Mouse (Mus musculus): ENCODE results near the gene Sipa1l3. TPM values are rescaled to one million over a fixed set of nuclear protein-coding genes. Genes with fewer than 3 reads are reported as not detected.

The Sipa1l3 gene
- total RNA-seq, 2 experiments from 2014 or later: 122 to 125 TPM

DNA sequence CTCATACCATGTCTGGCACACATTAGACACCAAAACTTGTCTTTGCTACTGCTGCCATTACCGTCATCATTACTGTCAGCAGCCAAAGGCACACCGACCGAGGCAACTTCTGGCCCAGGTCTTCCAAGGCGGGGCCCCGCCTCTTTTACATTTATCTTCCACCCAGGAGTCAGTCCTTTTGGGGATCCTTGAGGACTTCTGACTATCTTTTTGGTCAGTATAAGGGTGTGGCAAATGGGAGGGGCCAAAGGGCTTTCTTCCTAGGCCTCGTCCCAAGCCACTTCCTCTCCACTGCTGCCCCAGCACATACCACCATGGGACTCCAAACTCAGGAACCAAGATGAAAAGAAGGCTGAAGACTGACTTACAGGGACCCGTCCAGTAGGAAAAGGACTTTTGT lies 9.9 kb downstream of the Sipa1l3 start:
- DNase-seq (ENCODE audit: low spot score in 2 of 2): no peak

DNA sequence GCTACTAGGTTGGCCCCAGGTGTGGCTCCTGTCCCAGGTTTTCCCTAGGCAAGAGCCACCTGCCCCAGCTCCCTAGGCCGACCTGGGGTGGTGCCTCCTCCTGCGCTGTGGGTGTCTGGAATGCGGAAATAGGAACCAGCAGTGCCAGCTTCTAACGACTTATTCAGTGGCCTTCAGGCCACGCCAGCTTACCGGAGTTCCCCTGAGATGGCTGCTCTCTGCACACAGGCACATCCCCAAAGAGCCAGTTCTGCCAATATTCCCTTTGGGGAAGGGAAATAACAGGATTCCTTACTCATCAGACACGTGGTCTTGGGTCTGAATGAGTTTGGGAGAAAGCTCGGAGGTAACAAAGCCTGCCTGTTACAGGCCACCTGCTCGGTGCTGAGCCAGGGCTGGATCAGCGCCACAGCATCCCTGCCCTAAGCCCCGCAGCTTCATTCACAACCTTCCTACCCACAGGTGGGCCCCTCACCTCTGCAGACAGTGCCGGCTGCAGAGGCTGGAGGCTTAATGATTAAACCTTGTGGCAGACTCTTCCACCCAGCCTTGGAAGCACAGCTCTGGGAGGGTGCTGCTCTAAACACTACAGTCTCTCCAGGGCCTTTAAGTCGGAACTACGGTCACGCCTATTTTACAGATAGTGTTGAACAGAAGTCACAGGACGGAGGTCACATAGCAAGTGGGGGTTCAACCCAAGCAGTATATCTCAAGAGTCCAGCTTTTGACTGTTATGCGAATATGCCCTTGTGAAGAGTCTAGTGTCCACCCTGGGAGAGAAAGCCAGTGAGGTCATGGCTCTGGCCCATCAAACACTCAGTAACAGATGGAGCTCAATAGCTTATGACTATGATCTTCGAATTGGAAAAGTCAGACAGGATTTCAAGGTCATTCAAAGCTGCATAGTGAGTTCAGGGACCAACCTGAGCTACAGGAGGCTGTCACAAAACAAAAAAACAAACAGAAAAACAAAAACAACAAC lies 12.8 kb downstream of the Sipa1l3 start:
- DNase-seq (ENCODE audit: low spot score in 2 of 2): no peak

GRCm38 (mm10) chr7:29504683-29505290 lies 13.7 kb downstream of the Sipa1l3 start:
- no peak for DNase-seq (ENCODE audit: low spot score in 2 of 2)

GRCm38 (mm10) chr7:29503616-29504015 lies 14.8 kb downstream of the Sipa1l3 start:
- DNase-seq (ENCODE audit: low spot score in 2 of 2): no peak

DNA sequence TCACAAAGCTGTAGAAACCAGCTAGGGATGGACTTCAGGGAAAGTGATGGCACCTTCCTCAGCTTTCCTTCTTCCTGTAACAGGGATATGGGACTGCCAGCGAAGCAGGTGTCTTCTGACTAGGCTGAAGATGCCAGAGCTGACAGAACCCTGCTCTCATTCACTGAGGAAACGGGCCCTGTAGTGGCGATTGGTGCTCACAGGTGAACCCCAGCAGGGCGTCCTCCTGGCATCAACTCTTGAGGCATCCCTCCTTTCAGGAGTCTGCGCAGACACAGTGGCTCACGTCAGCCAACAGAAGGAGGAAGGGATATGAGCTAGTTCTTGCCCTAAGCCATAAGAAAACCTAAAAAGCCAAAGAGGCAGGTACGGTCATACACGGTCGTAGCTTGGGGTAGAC lies 17.2 kb downstream of the Sipa1l3 start:
- no peak for DNase-seq (ENCODE audit: low spot score in 2 of 2)

- DNase-seq (ENCODE audit: low spot score in 2 of 2): no peak
Measured at GRCm38 (mm10) chr7:29499071-29499470, 19.4 kb downstream of the Sipa1l3 start.

GRCm38 (mm10) chr7:29496953-29497590 lies 21.4 kb downstream of the Sipa1l3 start:
- no peak for DNase-seq (ENCODE audit: low spot score in 2 of 2)

DNA sequence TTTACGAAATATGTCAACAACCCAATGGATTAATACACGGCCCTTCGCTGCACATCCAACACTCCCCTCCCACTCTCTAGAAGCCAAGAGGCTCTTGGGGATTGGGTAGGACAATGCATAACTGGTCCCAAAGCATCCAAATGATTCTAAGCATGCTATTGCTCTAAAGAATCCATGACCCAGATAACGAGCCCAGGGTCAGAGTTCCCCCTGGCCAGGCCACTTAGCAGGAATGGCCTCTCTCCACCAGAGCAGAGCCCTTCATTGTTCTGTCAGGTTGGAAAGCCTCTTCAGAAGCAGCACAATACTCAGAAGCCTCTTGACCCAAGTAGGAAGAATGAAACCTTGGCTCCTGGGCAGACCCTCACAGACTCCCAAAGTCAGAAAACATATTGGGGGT lies 22.1 kb downstream of the Sipa1l3 start:
- DNase-seq (ENCODE audit: low spot score in 2 of 2): no peak

GRCm38 (mm10) chr7:29495880-29496279 lies 22.6 kb downstream of the Sipa1l3 start:
- no peak for DNase-seq (ENCODE audit: low spot score in 2 of 2)

DNA sequence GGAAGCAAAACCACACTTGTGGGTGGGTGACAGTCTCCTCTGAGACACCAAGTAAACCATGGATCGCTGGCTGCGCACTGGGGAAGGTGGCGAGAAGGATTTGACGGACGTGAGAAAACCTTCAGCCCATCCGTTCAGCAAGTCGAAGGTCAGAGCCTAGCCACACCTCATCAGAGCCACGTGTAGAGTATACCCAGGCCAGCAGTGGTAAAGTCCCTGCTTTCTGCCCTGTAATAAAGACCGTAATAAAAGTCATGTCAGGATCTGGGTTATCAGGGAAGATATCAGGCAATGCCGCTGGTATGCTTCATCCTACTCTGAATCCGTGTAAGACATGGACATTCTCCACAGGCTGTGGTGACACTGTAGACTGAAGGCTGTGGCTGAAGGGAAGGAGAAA lies 23.6 kb downstream of the Sipa1l3 start:
- no peak for DNase-seq (ENCODE audit: low spot score in 2 of 2)

- no peak for DNase-seq (ENCODE audit: low spot score in 2 of 2)
Measured at GRCm38 (mm10) chr7:29494015-29494414, 24.4 kb downstream of the Sipa1l3 start.

DNA sequence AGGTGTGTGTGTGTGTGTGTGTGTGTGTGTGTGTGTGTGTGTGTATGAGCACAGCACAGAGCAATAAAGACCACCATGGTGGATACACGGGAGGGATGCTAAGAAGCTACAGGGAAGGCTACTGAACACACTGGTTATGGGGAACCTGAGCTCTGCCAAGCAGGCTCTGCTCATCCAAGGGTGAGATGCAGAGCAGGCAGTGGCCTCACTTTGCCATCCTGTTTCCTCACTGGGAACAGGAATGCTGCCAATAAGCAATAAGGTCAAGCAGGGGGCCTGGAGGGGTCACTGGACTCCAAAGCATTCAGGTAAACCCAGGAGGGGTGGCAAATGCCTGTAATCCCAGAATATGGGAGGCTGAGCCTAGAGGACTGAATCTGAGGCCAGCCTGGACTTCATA lies 25.4 kb downstream of the Sipa1l3 start:
- no peak for DNase-seq (ENCODE audit: low spot score in 2 of 2)

- no peak for DNase-seq (ENCODE audit: low spot score in 2 of 2)
Measured at GRCm38 (mm10) chr7:29491861-29492260, 26.6 kb downstream of the Sipa1l3 start.

GRCm38 (mm10) chr7:29491471-29491755 lies 27.0 kb downstream of the Sipa1l3 start:
- no peak for DNase-seq (ENCODE audit: low spot score in 2 of 2)

- no peak for DNase-seq (ENCODE audit: low spot score in 2 of 2)
Measured at GRCm38 (mm10) chr7:29490704-29491470, 27.6 kb downstream of the Sipa1l3 start.

DNA sequence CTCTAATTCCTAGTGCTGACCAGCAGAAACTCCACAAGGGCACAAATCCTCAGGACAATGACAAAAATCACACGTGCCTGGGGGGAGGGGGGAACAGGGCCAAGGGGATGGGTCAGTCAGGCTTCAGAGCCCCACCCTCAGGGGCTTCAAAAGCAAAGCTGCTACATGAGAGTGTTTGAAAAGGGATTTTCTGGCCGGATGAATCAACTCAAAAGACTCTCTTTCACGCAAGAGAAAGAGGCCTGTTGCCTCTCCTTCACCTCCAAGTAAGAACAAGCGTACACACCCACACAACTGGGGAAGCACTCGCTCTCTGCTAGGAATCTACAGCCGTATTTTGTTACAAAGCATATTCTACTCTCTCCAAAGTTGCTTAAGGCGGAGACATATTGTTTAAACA lies 28.6 kb downstream of the Sipa1l3 start:
- DNase-seq (ENCODE audit: low spot score in 2 of 2): no peak

- DNase-seq (ENCODE audit: low spot score in 2 of 2): no peak
Measured at GRCm38 (mm10) chr7:29489364-29489763, 29.1 kb downstream of the Sipa1l3 start.

DNA sequence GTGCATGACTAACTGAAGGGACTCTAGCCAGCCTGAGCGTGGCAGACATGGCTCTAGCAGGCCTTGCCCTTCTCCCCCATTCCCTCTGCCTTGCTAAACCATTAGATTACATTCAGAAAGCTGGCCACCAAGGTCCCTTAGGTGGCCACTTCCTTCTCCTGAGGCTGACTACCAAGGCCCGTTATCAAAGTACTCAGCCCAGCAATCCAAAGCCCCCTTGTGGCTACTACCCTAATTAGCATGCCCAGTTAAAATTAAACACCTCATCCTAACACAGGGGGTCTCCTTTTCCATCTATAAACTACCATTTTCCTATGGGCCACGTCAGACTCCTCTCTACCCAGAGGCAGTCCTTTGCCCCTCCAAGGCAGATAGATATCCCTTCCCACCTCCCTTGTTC lies 31.7 kb downstream of the Sipa1l3 start:
- DNase-seq (ENCODE audit: low spot score in 2 of 2): no peak

DNA sequence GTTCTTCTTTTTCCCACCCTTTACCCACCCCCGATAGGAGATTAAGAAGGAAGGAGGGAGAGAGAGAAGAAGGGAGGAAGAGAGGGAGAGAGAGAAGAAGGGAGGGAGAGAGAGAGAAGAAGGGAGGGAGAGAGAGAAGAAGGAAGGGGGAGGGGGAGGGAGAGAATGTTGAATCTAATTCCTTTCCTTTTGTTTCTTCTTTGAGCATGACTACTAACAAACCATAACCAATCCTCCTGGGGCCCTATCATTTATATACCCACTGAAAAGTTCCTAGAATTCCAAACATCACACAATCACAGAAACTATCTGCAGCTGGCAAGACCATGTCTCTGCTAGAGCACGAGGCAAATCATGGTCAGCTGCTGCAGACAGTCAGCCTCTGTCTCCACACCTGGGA lies 32.7 kb downstream of the Sipa1l3 start:
- DNase-seq (ENCODE audit: low spot score in 2 of 2): no peak

GRCm38 (mm10) chr7:29483556-29483955 lies 34.9 kb downstream of the Sipa1l3 start:
- no peak for DNase-seq (ENCODE audit: low spot score in 2 of 2)

- DNase-seq (ENCODE audit: low spot score in 2 of 2): no peak
Measured at GRCm38 (mm10) chr7:29481345-29482155, 36.9 kb downstream of the Sipa1l3 start.

All from layer of hippocampus, postnatal 10 days (tissue).